Mouse (Mus musculus) brain, adult 2 months (tissue): ENCODE data around the gene Noc2l.

Experiments
- DNase-seq: peaks from one replicate; pipeline ENCODE4 v3.0.0; 2011; ENCODE audit warnings: low read depth, low spot score

Gene Noc2l

DNA sequence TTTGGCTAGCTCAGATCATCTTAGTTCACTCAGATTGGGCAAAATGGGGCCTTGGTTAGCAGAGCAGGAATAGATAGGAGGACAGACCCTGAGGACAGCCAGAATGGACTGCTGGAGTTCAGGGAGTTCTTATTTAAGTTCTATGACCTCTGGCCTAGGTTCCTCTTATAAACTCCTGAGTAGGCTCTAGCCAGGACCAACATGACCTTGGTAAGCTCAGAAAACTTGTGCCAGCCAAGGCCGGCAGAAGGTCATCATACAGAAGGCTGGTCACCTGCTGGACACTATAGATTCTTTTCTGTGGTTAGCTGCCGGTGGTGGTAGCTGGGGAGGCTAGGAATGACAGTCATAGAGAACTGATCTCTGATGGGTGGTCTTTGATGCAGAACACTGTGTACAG, 19.6 kb upstream of the Noc2l start:
- DNase-seq = no peak

DNA sequence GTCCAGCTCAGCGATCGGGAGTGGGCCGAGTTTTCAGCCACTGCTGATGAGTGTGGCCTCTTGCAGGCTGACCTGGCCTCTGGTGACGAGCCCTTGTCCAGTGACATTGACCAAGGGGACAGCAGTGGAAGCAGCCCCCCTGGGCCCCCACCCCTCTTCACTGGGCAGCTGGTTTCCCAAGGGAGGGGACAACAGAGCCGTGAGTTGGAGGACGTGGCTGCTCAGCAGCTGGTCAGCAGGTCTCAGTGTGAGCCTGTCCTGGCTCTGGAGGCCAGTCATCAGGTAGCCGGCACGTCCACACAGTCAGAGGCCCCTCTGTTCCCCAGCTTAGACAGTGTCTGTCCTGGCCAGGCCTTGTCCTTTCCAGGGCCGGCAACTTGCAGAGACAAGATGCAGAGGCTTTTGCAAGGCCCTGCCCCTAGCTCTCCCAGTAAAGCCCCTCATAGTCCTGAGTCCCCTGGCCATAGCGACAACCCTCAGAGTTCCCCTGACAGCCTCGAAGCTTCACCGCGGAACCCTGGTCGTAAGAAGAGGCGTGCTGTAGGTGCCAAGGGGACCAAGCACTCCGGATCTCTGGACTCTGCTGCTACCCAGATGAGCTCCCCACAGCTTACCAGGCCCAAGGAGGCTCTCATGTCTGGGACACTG, 18.7 kb upstream of the Noc2l start:
- DNase-seq = no peak

DNA sequence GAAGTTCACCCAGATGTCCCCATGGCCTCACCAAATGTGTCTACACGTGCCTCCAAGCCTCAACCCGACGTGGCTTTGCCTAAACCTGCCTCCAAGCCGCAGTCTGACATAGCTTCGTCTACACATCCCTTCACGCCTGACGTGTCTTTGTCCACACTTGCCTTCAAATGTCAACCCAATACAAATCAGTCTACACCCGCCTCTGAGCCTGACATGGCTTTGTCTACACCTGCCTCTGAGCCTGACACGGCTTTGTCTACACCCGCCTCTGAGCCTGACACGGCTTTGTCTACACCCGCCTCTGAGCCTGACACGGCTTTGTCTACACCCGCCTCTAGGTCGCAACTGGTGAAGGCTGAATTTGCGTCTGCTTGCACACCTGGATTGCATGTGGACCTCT, 18.0 kb upstream of the Noc2l start:
- DNase-seq = no peak

DNA sequence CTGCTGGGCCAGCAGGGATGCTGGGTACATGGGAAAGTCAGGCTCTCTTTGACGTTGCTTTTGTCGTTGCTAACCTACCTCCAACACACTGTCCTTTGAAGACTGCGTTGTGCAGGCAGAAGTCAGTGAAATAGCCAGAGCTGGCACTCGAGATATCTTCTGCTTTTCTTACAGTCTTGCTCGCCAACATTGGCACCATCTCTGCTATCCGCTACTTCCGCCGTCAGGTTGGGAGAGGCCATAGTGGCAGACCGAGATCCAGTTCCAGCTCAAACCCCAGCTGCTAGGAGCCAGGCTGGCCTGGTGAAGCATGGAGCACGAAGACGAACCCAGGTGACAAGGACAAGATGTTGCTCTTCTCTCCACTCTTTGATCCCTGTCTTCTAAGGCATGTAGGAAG, 15.9 kb upstream of the Noc2l start:
- DNase-seq = no peak

DNA sequence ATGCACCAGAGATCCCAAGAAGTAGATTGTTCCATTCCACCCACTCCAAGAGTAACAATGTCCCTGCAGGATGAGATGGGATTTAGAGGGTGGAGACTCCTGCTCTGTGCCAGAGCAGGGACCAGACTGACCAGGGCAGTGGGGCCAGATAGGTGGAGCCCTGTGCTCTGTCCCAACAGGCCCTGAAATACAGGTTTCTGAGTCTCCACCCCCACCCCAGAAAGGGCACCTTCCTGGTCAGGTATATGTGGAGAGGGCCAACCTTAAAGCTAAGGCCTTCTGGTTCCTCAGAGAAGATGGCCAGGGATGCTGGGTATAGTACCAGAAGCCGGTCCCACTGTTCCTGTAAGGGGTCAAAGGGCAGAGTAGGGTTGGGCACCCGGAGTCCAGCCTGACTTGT, 11.5 kb upstream of the Noc2l start:
- no peak for DNase-seq

DNA sequence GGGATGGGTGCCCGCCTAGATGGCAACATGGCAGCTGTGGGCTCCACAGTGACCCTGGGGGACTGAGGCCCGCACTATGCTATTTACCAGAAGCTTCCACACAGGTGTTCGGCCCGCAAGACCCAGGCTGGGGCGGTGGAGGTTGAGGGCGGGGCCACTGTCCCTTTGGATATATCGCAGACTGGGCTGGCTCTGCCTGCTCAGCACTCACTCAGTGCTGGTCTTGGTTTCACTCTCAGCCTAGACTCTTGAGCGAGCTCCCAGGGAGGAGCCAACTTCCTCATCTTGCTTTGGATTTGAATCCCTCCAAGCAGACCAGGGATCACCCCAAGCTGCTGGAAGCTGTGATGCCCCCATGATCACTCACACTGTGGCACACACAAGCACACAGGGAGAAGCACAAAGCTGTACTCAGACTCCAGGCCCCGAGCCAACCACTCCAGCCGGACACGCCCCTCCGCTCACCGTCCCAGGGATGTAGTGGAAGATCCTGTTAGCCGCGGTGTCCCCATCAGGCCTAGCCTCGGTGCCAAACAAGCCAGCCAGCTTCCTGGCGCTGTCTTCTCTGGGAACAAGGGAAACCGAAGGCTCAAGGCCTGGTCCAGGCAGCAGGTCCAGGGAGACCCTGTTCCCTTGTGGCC, 7.9 kb upstream of the Noc2l start:
- DNase-seq = no peak

DNA sequence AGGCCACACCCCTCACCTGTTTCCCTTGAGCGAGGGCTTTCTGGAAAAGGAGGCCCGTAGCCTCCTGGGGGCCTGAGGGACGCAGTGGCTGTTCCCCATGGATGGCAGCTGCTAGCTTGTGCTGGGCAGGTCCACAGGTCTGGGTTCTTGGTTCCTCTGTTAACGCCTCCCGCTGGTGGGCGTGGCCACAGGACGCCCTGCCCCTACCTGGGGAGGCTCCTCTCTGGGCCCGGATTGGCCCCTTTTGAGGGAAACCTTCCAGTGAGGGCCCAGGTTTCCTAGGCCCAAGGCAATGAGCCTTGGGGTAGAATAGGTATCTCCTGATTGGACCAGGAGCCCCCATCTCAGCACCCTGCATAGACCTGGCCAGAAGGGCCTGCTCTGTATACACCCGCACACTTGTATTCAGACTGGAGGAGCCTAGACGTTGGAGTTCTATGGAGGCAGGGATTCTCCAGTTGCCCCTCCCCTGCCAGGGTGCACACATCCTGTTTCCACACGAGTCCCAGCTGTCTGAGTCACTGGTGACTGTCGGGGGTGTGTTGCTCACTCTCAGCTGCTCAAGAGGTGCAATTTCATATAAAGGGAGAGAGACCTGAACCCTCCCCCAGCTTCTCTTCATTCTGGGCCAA, 7.3 kb upstream of the Noc2l start:
- peak; percentile 89 for DNase-seq

DNA sequence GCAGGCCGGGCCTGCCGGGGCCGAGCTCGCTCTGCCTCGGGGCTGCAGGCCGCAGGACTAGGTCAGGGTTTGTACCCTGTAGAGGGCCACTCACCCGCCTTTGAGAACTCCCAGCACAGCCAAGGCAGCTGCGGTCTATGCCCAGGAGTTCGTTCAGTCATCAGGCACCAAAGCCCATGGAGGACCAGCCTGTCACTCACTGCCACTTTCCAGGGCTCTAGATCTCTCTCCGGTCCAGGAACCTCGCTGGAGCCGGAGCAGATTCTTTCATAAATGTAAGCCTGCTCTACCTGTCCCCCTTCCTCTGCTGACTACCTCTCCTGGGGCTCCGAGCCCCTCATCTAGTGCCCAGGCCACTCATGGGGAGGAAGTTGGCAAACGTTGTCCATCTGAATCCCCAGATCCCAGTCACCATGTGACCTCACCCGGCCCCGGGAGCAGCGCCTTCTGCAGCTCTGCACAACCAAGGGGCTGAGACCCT, 1.7 kb upstream of the Noc2l start:
- DNase-seq = peak; percentile 43

DNA sequence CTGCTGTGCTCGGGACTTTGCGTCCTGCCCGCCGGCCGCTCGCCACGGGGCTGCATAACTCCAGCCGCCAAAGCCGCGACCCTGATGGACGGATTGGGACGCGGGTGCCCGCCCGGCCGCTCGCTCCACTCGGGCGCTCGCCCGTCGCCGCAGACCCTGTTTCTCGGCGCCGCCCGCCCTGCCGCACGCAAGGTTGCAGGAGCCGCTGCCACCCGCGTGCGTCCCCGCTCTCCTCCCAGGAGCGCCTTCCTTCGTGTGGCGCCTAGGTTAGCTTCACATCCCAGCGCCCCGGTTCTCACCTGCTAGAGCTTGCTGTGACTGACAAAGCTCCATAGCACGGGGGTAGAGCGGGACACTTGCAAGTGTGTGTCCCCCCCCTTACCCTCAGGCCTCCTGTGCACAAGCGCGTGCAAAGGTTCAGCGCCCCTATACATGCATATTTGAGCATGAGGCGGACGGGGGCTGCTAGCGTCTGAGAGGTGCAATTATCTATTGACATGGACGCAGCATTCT, 1.1 kb upstream of the Noc2l start, which contains the start of gene Plekhn1:
Plekhn1 (minus strand) TSS at position 157 of the 513 bp plus-strand sequence.
- peak; percentile 92 for DNase-seq

DNA sequence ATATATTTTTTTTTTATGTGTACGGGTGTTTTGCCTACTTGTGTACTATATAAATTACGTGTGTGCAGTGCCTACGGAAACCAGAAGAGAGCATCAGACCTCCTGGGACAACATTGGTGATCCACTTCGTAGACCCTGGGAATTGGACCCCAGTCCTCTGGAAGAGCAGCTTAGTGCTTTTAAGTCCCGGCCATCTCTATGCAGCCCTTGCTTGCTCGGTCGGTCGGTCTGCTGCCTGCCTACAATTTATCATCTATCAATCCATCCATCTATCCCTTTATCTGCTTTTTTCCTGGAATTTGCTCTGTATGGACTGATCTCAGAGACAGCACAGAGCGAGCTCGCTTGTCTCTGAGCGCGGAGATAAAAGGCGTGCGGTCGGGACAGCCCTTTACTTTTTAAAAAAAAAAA, 445 bp upstream of the Noc2l start:
- peak; percentile 79 for DNase-seq

DNA sequence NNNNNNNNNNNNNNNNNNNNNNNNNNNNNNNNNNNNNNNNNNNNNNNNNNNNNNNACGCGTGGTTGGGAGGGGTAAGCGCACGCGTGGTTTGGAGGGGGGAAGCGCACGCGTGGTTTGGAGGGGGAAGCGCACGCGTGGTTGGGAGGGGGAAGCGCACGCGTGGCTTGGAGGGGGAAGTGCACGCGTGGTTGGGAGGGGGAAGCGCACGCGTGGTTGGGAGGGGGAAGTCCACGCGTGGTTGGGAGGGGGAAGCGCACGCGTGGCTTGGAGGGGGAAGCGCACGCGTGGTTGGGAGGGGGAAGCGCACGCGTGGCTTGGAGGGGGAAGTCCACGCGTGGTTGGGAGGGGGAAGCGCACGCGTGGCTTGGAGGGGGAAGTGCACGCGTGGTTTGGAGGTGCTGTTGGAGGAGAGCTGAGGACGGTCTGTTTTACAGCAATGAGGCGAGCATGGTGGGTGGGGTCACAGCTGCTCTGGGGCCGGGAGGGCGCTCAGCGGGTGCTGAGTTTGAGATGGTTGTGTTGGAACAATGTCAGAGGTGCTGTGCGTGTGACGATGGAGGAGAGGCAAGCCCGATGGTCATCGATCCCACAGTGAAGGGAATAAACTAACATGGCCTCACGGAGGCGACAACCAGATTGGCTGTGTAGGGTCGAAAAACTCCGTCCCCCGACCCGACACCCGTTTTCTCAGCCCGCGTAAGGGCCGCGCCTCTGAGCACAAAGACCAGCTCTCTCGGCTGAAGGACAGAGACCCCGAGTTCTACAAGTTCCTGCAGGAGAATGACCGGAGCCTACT, 1.0 kb downstream of the Noc2l start:
- no peak for DNase-seq

DNA sequence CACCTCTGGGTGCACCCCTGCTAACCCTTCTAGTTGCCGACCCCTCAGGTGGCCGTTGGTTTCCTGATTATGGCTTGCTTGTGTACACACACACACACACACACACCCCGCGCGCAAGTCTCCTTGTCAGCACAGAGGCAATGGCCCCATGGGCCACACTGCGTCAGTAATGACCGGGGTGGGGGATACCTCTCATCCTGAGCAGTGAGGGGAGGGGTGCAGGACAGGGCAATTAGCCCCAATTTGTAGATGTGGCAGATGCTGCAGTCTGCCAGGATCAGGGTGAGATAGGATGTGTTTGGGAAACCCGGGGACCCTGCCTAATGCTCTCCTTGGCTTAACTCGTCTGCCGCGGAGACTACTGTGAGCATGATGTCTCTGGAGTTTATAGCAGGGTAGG, 13.8 kb downstream of the Noc2l start:
- DNase-seq = no peak

DNA sequence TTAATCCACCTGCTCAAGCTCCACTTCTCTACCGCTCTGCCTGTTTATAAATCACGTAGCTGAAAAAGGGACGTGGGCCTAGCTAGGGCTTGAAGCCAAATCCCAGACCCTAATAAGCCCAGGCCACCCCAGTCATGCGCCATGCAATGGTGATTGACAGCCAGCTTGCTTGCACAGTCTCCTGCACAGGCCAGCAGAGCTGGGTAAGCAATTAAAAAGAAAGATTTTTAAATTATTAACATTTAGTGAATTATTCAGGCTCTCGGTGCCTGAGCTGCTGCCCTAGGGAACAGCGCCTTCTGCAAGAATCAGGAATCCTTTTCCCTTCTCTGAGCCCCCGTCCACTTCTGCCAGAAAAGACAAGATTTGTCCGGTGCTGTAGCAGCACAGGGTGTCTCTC, 15.3 kb downstream of the Noc2l start:
- DNase-seq = no peak

DNA sequence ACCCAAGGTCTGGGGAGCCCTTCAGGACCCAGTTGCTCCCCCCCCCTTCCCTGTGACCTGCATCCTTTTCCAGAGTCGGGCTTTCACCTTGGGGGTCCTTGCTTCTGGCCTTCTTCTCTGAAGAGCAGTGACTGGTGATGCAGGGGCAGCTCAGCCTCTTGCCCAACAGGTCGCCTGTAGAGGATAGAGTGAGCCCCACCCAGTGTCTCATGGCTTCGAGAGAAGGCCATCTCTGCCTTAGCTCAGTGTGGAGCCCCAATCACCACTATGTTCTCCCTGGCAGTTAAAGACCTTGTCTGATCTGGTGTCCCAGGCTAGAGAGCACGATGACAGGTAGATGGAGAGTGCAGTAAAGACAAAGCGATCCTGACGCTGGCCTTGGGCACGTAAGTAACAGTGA, 16.3 kb downstream of the Noc2l start:
- no peak for DNase-seq

DNA sequence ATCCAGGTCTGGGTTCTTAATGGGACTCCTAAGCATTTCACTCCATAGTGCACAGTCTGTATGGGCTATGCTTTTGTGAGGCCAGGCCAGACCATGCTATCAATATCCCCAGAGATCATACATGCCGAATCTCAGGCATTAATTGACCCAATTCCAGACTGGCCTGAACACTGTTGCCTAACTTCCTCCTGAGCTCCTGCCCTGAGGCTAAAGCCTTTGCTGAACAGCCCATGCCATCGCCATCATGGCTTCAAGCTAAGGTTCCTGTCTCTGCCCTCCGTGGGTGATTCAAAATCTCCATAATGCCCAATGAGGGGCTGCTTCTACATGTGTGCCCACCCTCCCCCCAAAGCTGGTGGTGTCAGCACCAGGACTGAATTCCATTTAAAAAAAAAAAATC, 16.8 kb downstream of the Noc2l start:
- DNase-seq = no peak

DNA sequence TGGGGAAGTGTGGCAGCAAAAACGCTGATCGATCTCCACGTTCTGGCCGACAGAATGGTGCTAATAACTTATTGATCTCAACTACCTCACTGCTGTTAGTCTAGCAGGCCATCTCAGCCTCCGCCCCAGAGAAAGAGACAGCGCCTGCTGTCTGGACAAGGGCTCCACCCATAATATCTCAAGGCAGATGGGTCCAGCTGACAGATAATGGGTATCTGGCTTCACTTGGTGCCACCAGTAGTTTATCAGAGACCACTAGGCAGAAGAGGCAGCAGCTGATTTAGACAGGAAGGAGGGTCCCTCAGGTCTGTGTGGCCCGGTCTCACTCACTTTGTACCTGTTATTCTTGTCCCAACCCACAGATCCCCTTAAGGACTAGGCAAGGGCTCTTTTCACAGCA, 17.2 kb downstream of the Noc2l start:
- DNase-seq = no peak

DNA sequence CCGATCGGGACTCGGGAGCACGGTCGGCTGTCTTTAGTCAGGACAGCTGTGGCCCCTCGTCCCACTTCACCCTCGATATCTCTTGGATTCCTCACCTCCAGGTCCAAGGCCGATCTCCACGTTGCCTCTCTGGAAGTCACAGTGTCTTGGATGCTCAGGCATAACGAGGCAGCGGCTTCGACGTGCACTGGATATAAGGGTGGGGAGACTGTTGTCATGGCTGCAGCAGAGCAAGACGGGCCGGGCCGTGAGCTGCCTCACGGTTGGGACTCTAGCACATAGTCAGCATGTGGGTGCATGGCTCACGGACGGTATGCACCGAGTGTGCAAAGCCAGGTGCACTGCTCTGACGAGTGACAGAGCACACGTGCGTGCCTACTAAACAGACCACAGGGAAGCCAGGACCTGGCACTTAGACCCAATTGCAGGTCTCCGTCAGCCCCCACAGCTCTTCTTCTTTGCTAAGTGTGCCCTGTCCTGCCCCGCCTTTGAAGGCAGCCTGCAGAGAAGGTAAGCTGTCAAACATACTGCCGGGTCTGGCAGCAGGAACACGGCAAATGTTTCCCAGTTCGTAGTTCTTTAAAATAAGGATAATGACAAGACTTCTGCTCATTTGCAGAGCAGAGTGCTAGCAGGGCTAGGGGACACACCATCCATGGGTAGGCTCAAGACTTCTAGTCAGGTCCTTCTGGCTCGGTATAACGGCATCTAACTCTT, 18.7 kb downstream of the Noc2l start:
- DNase-seq = peak; percentile 31

DNA sequence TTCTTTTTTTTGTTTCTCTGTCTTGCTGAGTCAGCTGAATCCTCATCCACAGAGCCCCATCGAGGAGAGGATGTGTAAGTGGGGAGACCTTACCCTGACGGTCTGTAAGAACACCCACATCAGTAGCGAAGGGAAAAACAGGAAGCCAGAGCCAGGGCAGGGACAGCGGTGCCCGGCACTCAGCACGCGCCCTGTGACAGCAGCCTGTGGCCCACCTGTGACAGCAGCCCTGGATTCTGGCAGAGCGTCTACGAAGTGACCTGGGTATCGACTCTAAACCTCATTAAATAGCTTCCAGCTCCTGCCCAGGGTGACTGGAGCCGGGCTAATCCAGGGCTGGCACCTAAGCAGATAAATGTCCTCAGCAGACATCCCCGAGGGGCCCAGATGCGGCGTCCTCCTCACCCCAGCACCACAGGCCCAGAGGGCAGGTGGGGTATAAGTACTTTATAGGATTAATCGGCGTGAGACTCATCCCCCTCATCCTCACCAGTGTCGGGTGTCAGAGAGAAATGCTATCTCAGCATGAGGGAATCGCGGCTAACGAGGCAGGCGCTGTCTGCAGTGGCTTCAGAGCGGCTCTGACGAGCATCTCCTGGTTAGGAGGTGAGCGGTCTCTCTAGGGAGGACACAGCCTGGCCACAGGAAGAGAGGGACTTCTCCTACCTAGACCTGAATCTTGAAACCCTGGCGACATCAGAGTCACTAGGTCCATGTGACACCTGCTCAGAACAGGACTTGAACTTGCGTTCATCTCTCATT, 19.4 kb downstream of the Noc2l start, which contains the start of gene Samd11:
Samd11 (minus strand) TSS at position 580 of the 762 bp plus-strand sequence.
- DNase-seq = no peak
